Mouse (Mus musculus) duodenum, adult 2 months (tissue): Measurements from ENCODE around the gene Dock1. TPM values are rescaled to one million over a fixed set of nuclear protein-coding genes. Genes with fewer than 3 reads are reported as not detected.

Source experiments
- polyA plus RNA-seq: library from polyadenylated mRNA; depleted of rRNA; stranded (reverse); fragments of >200 nt; gene quantifications from 2 replicates; pipeline ENCODE4 v1.2.3, GENCODE M21; 2012; ENCODE audit warnings: low replicate concordance; rRNA removed

Dock1 gene
- 2.6 and 3.0 TPM in 2 replicates for polyA plus RNA-seq

GRCm38 (mm10) chr7:134670312-134671002 lies at the start of gene Dock1:
Gene Dock1 (plus strand): TSS chr7:134670654.

GRCm38 (mm10) chr7:134937927-134938609 lies 267.6 kb downstream of the Dock1 start, which contains the start of gene Fam196a:
Gene Fam196a (minus strand): TSS chr7:134938430.

